Mouse (Mus musculus) erythroblast, embryonic 14.5 days (primary cell): ENCODE data around the gene Mtap. TPM values are rescaled to one million over a fixed set of nuclear protein-coding genes. Genes with fewer than 3 reads are reported as not detected.

ENCODE experiments used
- H3K27me3 ChIP-seq: 2 replicates; pipeline ENCODE4 v1.6.1; 2012; ENCODE audit warnings: inconsistent platforms; ENCODE audit not compliant: control insufficient read depth
- H3K36me3 ChIP-seq: 2 replicates; pipeline ENCODE4 v1.6.1; 2012; ENCODE audit warnings: mild to moderate bottlenecking, inconsistent platforms; ENCODE audit not compliant: control insufficient read depth
- H3K4me1 ChIP-seq: 2 replicates; pipeline ENCODE4 v1.6.1; 2012; ENCODE audit warnings: inconsistent platforms; ENCODE audit not compliant: control insufficient read depth
- H3K4me3 ChIP-seq: replicated peaks from 2 replicates; pipeline ENCODE3; 2012; ENCODE audit warnings: moderate library complexity, mild to moderate bottlenecking, inconsistent platforms
- H3K9me3 ChIP-seq: 2 replicates; pipeline ENCODE4 v1.6.1; 2012; ENCODE audit warnings: low read length, inconsistent platforms, mixed read lengths; ENCODE audit not compliant: control insufficient read depth
- GATA1 ChIP-seq: IDR thresholded peaks from 2 replicates; pipeline ENCODE4 v1.6.1; 2012; ENCODE audit warnings: low read length, inconsistent platforms, mixed read lengths
- TAL1 ChIP-seq: IDR thresholded peaks from 3 replicates; pipeline ENCODE4 v1.6.1; 2012; ENCODE audit warnings: low read length, inconsistent platforms, mixed read lengths
- polyA plus RNA-seq: library from polyadenylated mRNA; stranded (reverse); fragments of >175 nt; gene quantifications from 2 replicates; pipeline ENCODE4 v1.2.3, GENCODE M21; 2012

Gene Mtap
- polyA plus RNA-seq, 1 experiment: not detected

- Histone ChIP-seq H3K9me3 (no peaks in the 10 kb centered on the region), H3K4me3 (no peak overlapping the region), H3K27me3 (no peaks in the 10 kb centered on the region), H3K4me1 (no peaks in the 10 kb centered on the region), H3K36me3 (no peaks in the 10 kb centered on the region)
- TF ChIP-seq GATA1 (no peak), TAL1 (no peak)
Observed at GRCm38 (mm10) chr4:89112168-89112710, 24.7 kb upstream of the Mtap start.

GRCm38 (mm10) chr4:89112782-89113181 lies 24.1 kb upstream of the Mtap start:
- Histone ChIP-seq H3K27me3 (no peaks in the 10 kb centered on the region), H3K9me3 (no peaks in the 10 kb centered on the region), H3K4me1 (no peaks in the 10 kb centered on the region), H3K36me3 (no peaks in the 10 kb centered on the region), H3K4me3 (no peak overlapping the region)
- TF ChIP-seq GATA1 (no peak), TAL1 (no peak)

GRCm38 (mm10) chr4:89116006-89116405 lies 20.9 kb upstream of the Mtap start:
- no peak for TF ChIP-seq TAL1
- TF ChIP-seq GATA1: no peak
- no peak overlapping the region for H3K4me3 ChIP-seq
- no peaks in the 10 kb centered on the region for H3K4me1 ChIP-seq
- H3K9me3 ChIP-seq: no peaks in the 10 kb centered on the region
- H3K27me3 ChIP-seq: no peaks in the 10 kb centered on the region
- no peaks in the 10 kb centered on the region for H3K36me3 ChIP-seq

- no peak for TF ChIP-seq GATA1
- TF ChIP-seq TAL1: no peak
Observed at GRCm38 (mm10) chr4:89119900-89120299, 17.0 kb upstream of the Mtap start.

GRCm38 (mm10) chr4:89120353-89120752 lies 16.6 kb upstream of the Mtap start:
- H3K36me3 ChIP-seq: no peaks in the 10 kb centered on the region
- TF ChIP-seq TAL1: no peak
- no peak for TF ChIP-seq GATA1
- peaks cover 3% of the 10 kb centered on the region; the same call in 1 of the 2 replicates for H3K4me1 ChIP-seq
- no peaks in the 10 kb centered on the region for H3K27me3 ChIP-seq
- H3K4me3 ChIP-seq: no peak overlapping the region
- H3K9me3 ChIP-seq: no peaks in the 10 kb centered on the region

More at GRCm38 (mm10) chr4:89119900-89120299, 17.0 kb upstream of the Mtap start:
- no peaks in the 10 kb centered on the region for H3K9me3 ChIP-seq
- H3K4me1 ChIP-seq: peaks cover 3% of the 10 kb centered on the region; the same call in 1 of the 2 replicates
- no peaks in the 10 kb centered on the region for H3K36me3 ChIP-seq
- H3K27me3 ChIP-seq: no peaks in the 10 kb centered on the region
- H3K4me3 ChIP-seq: no peak overlapping the region

- H3K36me3 ChIP-seq: no peaks in the 10 kb centered on the region
- no peaks in the 10 kb centered on the region for H3K27me3 ChIP-seq
- no peak overlapping the region for H3K4me3 ChIP-seq
- TF ChIP-seq GATA1: no peak
- H3K4me1 ChIP-seq: peaks cover 3% of the 10 kb centered on the region; the same call in 1 of the 2 replicates
- H3K9me3 ChIP-seq: no peaks in the 10 kb centered on the region
Observed at GRCm38 (mm10) chr4:89123446-89124243, 13.3 kb upstream of the Mtap start.

- H3K27me3 ChIP-seq: no peaks in the 10 kb centered on the region
- no peaks in the 10 kb centered on the region for H3K36me3 ChIP-seq
- H3K4me3 ChIP-seq: no peak overlapping the region
- TF ChIP-seq TAL1: no peak
- TF ChIP-seq GATA1: no peak
- H3K9me3 ChIP-seq: no peaks in the 10 kb centered on the region
- peaks cover 3% of the 10 kb centered on the region; the same call in 1 of the 2 replicates for H3K4me1 ChIP-seq
Observed at GRCm38 (mm10) chr4:89127674-89128073, 9.2 kb upstream of the Mtap start.

GRCm38 (mm10) chr4:89128080-89128936 lies 8.6 kb upstream of the Mtap start:
- H3K36me3 ChIP-seq: no peaks in the 10 kb centered on the region
- peaks cover 1% of the 10 kb centered on the region; the same call in 1 of the 2 replicates for H3K4me1 ChIP-seq
- TF ChIP-seq GATA1: no peak
- TF ChIP-seq TAL1: no peak
- H3K9me3 ChIP-seq: no peaks in the 10 kb centered on the region
- H3K4me3 ChIP-seq: no peak overlapping the region
- H3K27me3 ChIP-seq: no peaks in the 10 kb centered on the region

GRCm38 (mm10) chr4:89128937-89129277 lies 8.0 kb upstream of the Mtap start:
- TF ChIP-seq TAL1: no peak
- no peak for TF ChIP-seq GATA1
- Histone ChIP-seq H3K27me3 (no peaks in the 10 kb centered on the region), H3K4me3 (no peak overlapping the region), H3K9me3 (no peaks in the 10 kb centered on the region), H3K4me1 (no peaks in the 10 kb centered on the region), H3K36me3 (no peaks in the 10 kb centered on the region)
